Mouse (Mus musculus) heart, adult 2 months (tissue): ENCODE measurements around the gene Tpte. TPM values are rescaled to one million over a fixed set of nuclear protein-coding genes. Genes with fewer than 3 reads are reported as not detected.

Experiments used
- DNase-seq, 2 experiments: peaks; one replicate each; pipeline ENCODE4 v3.0.0; 2021
- H3K27ac ChIP-seq: fragments of 200-600 bp; 2 replicates; pipeline ENCODE4 v1.8.1; 2022
- H3K27me3 ChIP-seq: fragments of 200-500 bp; 2 replicates; pipeline ENCODE4 v1.6.1; 2012; ENCODE audit warnings: mild to moderate bottlenecking, low read length, inconsistent platforms, mixed read lengths; ENCODE audit not compliant: control insufficient read depth, insufficient read depth
- H3K36me3 ChIP-seq: fragments of 200-500 bp; 2 replicates; pipeline ENCODE4 v1.6.1; 2012; ENCODE audit warnings: low read length, inconsistent platforms; ENCODE audit not compliant: control insufficient read depth, insufficient read depth
- H3K4me1 ChIP-seq: fragments of 200-500 bp; 2 replicates; pipeline ENCODE4 v1.6.1; 2011; ENCODE audit warnings: low read length; ENCODE audit not compliant: control insufficient read depth, insufficient read depth
- H3K4me3 ChIP-seq: fragments of 200-600 bp; 2 replicates; pipeline ENCODE4 v1.8.1; 2022
- H3K79me2 ChIP-seq: fragments of 200-500 bp; replicated peaks from 2 replicates; pipeline ENCODE4 v1.6.1; 2012; ENCODE audit warnings: mild to moderate bottlenecking, inconsistent platforms, low read length, moderate library complexity, mixed read lengths; ENCODE audit not compliant: control insufficient read depth, insufficient read depth
- H3K9ac ChIP-seq: fragments of 200-500 bp; 2 replicates; pipeline ENCODE4 v1.6.1; 2012; ENCODE audit warnings: low read depth, mild to moderate bottlenecking, control low read depth, inconsistent platforms, low read length, mixed read lengths
- CTCF ChIP-seq: fragments of 200-600 bp; IDR thresholded peaks from 2 replicates; pipeline ENCODE4 v1.8.1; 2022; ENCODE audit warnings: antibody characterized with exemption, mild to moderate bottlenecking, moderate library complexity
- EP300 ChIP-seq: fragments of 200-500 bp; IDR thresholded peaks from 2 replicates; pipeline ENCODE4 v1.6.1; 2011; ENCODE audit warnings: low read depth, low read length, control low read depth; ENCODE audit not compliant: insufficient read depth
- POLR2A ChIP-seq: fragments of 200-500 bp; IDR thresholded peaks from 2 replicates; pipeline ENCODE4 v1.6.1; 2011; ENCODE audit warnings: mild to moderate bottlenecking, low read depth, low read length, control low read depth; ENCODE audit not compliant: insufficient read depth
- WGBS: fragments of 180-500 bp; shearing (Covaris S2); methylation state at CpG from one replicate; pipeline ENCODE4 v1.1.7; 2018; 5-methylcytosine and 5-hydroxymethylcytosine counted together
- intact Hi-C: fragments of 180-260 bp; cut with DNase I; formaldehyde crosslinking; loops from one replicate; pipeline ENCODE4 v1.15.1; 2025
- long read RNA-seq: library from polyadenylated mRNA; stranded (forward); transcript quantifications from one replicate; pipeline ENCODE4 v2.0.0, GENCODE M21; 2021
- polyA plus RNA-seq: library from polyadenylated mRNA; depleted of rRNA; stranded (reverse); fragments of >200 nt; gene quantifications from 2 replicates; pipeline ENCODE4 v1.2.3, GENCODE M21; 2012; rRNA removed
- total RNA-seq, 2 experiments: library from RNA; stranded (reverse); gene quantifications; 2 replicates each; pipeline ENCODE4 v1.2.3; 2021

The Tpte gene
- total RNA-seq (not detected), polyA plus RNA-seq (not detected in 2 replicates)
- long read RNA-seq = 0 reads

DNA sequence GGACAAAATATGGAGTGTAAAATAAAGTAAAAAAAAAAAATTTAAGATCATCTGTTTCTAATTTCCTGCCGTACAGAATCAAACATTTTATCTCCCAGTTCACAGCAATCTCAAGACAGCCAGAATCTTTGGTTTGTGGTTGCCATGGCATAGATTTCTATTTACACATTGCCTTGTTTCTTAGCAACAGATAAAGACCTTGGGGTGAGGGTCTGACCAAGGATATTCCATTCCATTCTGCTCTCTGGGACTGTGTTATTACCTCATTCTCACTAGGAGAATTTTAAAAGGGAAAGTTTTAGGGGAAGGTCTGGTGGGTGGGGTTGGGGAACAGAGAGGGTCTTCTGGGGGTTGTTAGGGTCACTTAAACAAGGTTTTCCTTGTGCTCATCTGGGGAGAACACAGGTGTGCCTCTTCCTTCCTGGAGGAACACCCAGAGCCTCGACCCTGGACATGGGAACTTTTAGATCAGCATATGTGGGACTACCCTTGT is at the start of gene Tpte:
TSS of gene Tpte (plus strand) at position 443 of the 493 bp plus-strand sequence.
- DNase-seq = no peak
- no peak within 1 kb of the TSS for H3K4me3 ChIP-seq
- no peak within 1 kb of the TSS for H3K9ac ChIP-seq
- intact Hi-C loops = no loop called here
- WGBS = 30% methylated on average over 2 of the region's 2 CpGs
- H3K27me3 ChIP-seq = no peaks in the 10 kb centered on the region
- no peaks in the 10 kb centered on the region for H3K36me3 ChIP-seq
- TF ChIP-seq POLR2A = no peak
- TF ChIP-seq CTCF = no peak
- TF ChIP-seq EP300 = no peak
- no peaks in the 10 kb centered on the region for H3K79me2 ChIP-seq
- no peak within 1 kb of the TSS for H3K27ac ChIP-seq
- H3K4me1 ChIP-seq = no peaks in the 10 kb centered on the region

DNA sequence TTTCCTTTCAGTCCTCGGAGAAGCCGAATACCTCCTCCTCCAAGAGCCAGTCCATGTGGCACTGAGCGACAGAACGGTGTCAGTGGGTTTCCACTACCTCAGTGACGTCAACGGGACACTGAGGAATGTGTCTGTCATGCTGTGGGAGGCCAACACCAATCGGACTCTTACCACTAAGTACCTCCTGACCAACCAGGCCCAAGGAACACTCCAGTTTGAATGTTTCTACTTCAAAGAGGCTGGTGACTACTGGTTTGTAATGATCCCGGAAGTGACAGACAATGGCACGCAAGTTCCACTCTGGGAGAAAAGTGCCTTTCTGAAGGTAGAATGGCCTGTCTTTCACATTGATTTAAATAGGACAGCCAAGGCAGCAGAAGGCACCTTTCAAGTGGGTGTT is 40.3 kb upstream of the Tpte start:
- Histone ChIP-seq H3K9ac (no peak overlapping the region), H3K27ac (no peak overlapping the region), H3K4me3 (no peak overlapping the region), H3K79me2 (no peaks in the 10 kb centered on the region), H3K27me3 (no peaks in the 10 kb centered on the region), H3K4me1 (peaks cover 2% of the 10 kb centered on the region; the same call in 1 of the 2 replicates), H3K36me3 (peaks cover 7% of the 10 kb centered on the region)
- WGBS = 81% methylated on average over 9 of the region's 9 CpGs
- no peak for DNase-seq
- intact Hi-C loops = no loop called here
- no peak for TF ChIP-seq CTCF
- no peak for TF ChIP-seq POLR2A
- no peak for TF ChIP-seq EP300

DNA sequence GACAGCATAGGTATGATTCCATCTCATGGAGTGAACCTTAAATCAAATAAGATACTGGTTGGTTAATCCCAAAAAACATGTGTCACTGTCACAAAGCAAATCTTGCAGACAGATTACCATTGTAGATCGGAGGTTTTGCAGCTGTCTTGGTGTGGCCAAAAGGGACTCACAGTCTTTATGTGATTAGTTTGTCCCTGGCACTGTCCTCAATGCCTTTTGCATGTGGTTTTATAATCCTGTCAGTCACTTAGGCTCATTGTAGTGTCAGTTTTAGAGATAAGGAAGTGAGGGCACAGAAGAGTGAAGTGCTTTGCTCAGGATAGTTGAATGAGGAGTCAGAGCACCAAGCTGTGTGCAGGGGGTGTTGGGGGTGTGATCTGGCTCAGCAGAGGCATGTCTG is 37.6 kb upstream of the Tpte start:
- H3K36me3 ChIP-seq = peaks cover 8% of the 10 kb centered on the region
- intact Hi-C loops = no loop called here
- H3K4me1 ChIP-seq = peaks cover 2% of the 10 kb centered on the region; the same call in 1 of the 2 replicates
- no peak overlapping the region for H3K4me3 ChIP-seq
- H3K79me2 ChIP-seq = no peaks in the 10 kb centered on the region
- WGBS = 60% methylated on average over 1 of the region's 1 CpGs
- no peaks in the 10 kb centered on the region for H3K27me3 ChIP-seq
- no peak for DNase-seq
- H3K9ac ChIP-seq = no peak overlapping the region
- TF ChIP-seq CTCF (no peak), POLR2A (no peak), EP300 (no peak)
- no peak overlapping the region for H3K27ac ChIP-seq

DNA sequence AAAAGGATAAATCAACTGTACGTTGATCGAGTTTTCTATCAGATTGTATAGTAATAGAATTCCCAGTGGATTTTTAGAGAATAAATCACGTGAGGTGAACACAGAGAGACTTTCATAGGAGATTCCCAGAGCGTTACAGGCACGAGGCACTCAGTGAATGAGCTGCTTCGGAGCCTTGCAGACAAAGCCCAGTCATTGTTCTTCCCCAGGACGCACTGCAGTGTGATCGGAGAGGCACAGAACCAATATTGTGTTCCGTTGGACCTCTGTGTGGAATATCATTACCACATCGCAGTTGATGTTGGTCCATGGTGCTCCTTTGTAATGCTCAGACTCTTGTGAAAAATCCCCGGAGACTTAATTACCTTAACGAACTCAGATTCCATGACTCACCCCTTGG is 35.3 kb upstream of the Tpte start:
- Histone ChIP-seq H3K4me3 (no peak overlapping the region), H3K9ac (no peak overlapping the region), H3K27ac (no peak overlapping the region), H3K79me2 (no peaks in the 10 kb centered on the region), H3K36me3 (peaks cover 6% of the 10 kb centered on the region), H3K4me1 (peaks cover 2% of the 10 kb centered on the region; the same call in 1 of the 2 replicates), H3K27me3 (no peaks in the 10 kb centered on the region)
- no peak for DNase-seq
- TF ChIP-seq EP300 = no peak
- no peak for TF ChIP-seq POLR2A
- no peak for TF ChIP-seq CTCF
- WGBS = 82% methylated on average over 12 of the region's 12 CpGs
- intact Hi-C loops = no loop called here

DNA sequence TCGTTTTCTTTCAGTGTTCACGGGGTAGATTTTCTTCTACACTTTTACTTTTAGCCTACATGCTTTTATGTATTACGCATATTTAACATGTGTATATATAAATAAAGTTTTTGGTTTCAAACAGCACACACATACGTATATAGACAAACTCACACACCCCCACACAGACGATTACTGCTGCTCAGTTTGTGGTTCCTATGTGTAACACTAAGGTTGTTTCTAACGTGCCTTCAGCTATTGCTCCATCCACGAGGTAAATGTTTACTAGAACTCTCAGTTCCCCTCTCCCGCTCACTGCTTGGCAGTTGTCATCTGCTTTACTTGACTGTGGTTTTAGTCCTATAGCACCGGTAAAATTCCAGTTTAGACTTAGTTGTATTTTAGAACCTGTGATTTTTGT is 34.2 kb upstream of the Tpte start:
- no peak overlapping the region for H3K27ac ChIP-seq
- TF ChIP-seq POLR2A (no peak), CTCF (no peak), EP300 (no peak)
- no peak overlapping the region for H3K4me3 ChIP-seq
- H3K9ac ChIP-seq = no peak overlapping the region
- H3K4me1 ChIP-seq = peaks cover 2% of the 10 kb centered on the region; the same call in 1 of the 2 replicates
- H3K36me3 ChIP-seq = peaks cover 4% of the 10 kb centered on the region
- WGBS = 75% methylated on average over 9 of the region's 9 CpGs
- intact Hi-C loops = no loop called here
- no peak for DNase-seq
- H3K27me3 ChIP-seq = no peaks in the 10 kb centered on the region
- no peaks in the 10 kb centered on the region for H3K79me2 ChIP-seq

DNA sequence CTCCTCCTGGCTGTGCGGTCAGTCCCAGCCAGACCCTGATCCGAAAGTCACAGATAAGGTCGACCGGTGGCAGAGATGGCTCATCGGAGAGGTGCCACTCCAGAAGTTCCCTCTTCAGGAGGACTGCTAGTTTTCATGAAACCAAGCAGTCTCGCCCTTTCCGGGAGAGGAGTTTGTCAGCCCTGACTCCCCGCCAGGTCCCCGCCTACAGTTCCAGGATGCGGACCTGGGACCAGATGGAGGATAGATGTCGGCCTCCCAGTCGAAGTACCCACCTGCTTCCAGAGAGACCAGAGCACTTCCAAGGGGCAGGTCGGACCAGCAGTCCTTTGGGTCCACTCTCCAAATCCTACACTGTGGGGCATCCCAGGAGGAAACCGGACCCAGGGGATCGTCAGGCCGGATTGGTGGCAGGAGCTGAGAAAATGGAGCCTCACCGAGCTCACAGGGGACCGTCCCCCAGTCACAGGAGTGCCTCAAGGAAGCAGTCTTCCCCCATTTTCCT is 24.2 kb upstream of the Tpte start:
- Histone ChIP-seq H3K27ac (peak overlapping the region; percentile 78), H3K79me2 (no peaks in the 10 kb centered on the region; the same call in 1 of the 2 replicates), H3K27me3 (0 out of 2 replicates have a peak, but pooled peaks cover 1% of the 10 kb centered on the region), H3K4me1 (peaks cover 9% of the 10 kb centered on the region), H3K36me3 (peaks cover 5% of the 10 kb centered on the region; the same call in 1 of the 2 replicates), H3K9ac (no peak overlapping the region), H3K4me3 (no peak overlapping the region)
- DNase-seq = peak; percentile 44 to 53
- TF ChIP-seq EP300 = no peak
- TF ChIP-seq POLR2A = no peak
- TF ChIP-seq CTCF = no peak
- WGBS = 56% methylated on average over 18 of the region's 18 CpGs
- intact Hi-C loops = loop anchor here (2.0 kb wide), 1 partner anchor 30 kb away; no protein-coding TSS in a partner anchor
